Mouse (Mus musculus): ENCODE data around the gene Spock1. TPM values are rescaled to one million over a fixed set of nuclear protein-coding genes. Genes with fewer than 3 reads are reported as not detected.

Spock1 gene
- polyA plus RNA-seq, 1 experiment from 2014 or later = 12.0 TPM

- WGBS = 74% methylated on average over 9 of the region's 9 CpGs
- no peak overlapping the region for H3K27ac ChIP-seq
- no peak overlapping the region for H3K9ac ChIP-seq
- peaks cover 17% of the 10 kb centered on the region for H3K4me1 ChIP-seq
- H3K4me2 ChIP-seq = no peak overlapping the region
- ATAC-seq (ENCODE audit: insufficient number of reproducible peaks, insufficient read depth, low FRiP score, low TSS enrichment, low read depth) = no peak
- H3K9me3 ChIP-seq = no peaks in the 10 kb centered on the region
- H3K4me3 ChIP-seq = no peak overlapping the region
- H3K36me3 ChIP-seq = no peaks in the 10 kb centered on the region
- H3K27me3 ChIP-seq = peaks cover 31% of the 10 kb centered on the region
Measured at GRCm38 (mm10) chr13:57911171-57911570, 3.0 kb upstream of the Spock1 start.

- H3K9me3 ChIP-seq = no peaks in the 10 kb centered on the region
- no peak overlapping the region for H3K27ac ChIP-seq
- 1% methylated on average over 60 of the region's 60 CpGs for WGBS
- peak overlapping the region; percentile 45 for H3K4me3 ChIP-seq
- peaks cover 43% of the 10 kb centered on the region for H3K27me3 ChIP-seq
- peak overlapping the region; percentile 76 for H3K4me2 ChIP-seq
- H3K9ac ChIP-seq = peak overlapping the region; percentile 49
- ATAC-seq (ENCODE audit: insufficient number of reproducible peaks, insufficient read depth, low FRiP score, low TSS enrichment, low read depth) = no peak
- no peaks in the 10 kb centered on the region for H3K36me3 ChIP-seq
- H3K4me1 ChIP-seq = peaks cover 17% of the 10 kb centered on the region
Measured at GRCm38 (mm10) chr13:57907428-57908265, 485 bp downstream of the Spock1 start.

GRCm38 (mm10) chr13:57894597-57894996, 13.5 kb downstream of the Spock1 start:
- Histone ChIP-seq H3K9ac (no peak overlapping the region), H3K27ac (peak overlapping the region; percentile 48), H3K4me1 (peaks cover 42% of the 10 kb centered on the region), H3K36me3 (no peaks in the 10 kb centered on the region), H3K9me3 (0 out of 2 replicates have a peak, but pooled peaks cover 2% of the 10 kb centered on the region), H3K27me3 (no peaks in the 10 kb centered on the region; the same call in 1 of the 2 replicates), H3K4me3 (no peak overlapping the region), H3K4me2 (no peak overlapping the region; the same call in 1 of the 2 replicates)
- WGBS = 24% methylated on average over 8 of the region's 8 CpGs
- 0 out of 2 replicates have a peak, but pooled peaks have one; percentile 16 for ATAC-seq (ENCODE audit: insufficient number of reproducible peaks, insufficient read depth, low FRiP score, low TSS enrichment, low read depth)

GRCm38 (mm10) chr13:57889708-57890107, 18.4 kb downstream of the Spock1 start:
- whole genome bisulfite sequencing = 63% methylated on average over 9 of the region's 9 CpGs
- Histone ChIP-seq H3K4me3 (no peak overlapping the region), H3K4me1 (peaks cover 36% of the 10 kb centered on the region), H3K9ac (no peak overlapping the region), H3K9me3 (no peaks in the 10 kb centered on the region), H3K4me2 (no peak overlapping the region), H3K36me3 (no peaks in the 10 kb centered on the region), H3K27me3 (no peaks in the 10 kb centered on the region; the same call in 1 of the 2 replicates), H3K27ac (no peak overlapping the region)
- no peak for ATAC-seq (ENCODE audit: insufficient number of reproducible peaks, insufficient read depth, low FRiP score, low TSS enrichment, low read depth)

- H3K4me2 ChIP-seq = no peak overlapping the region
- H3K4me1 ChIP-seq = peaks cover 29% of the 10 kb centered on the region
- no peak for ATAC-seq (ENCODE audit: insufficient number of reproducible peaks, insufficient read depth, low FRiP score, low TSS enrichment, low read depth)
- H3K4me3 ChIP-seq = no peak overlapping the region
- no peaks in the 10 kb centered on the region for H3K36me3 ChIP-seq
- H3K27ac ChIP-seq = no peak overlapping the region
- 12% methylated on average over 5 of the region's 6 CpGs for WGBS
- no peak overlapping the region for H3K9ac ChIP-seq
- H3K9me3 ChIP-seq = no peaks in the 10 kb centered on the region
- no peaks in the 10 kb centered on the region; the same call in 1 of the 2 replicates for H3K27me3 ChIP-seq
Measured at GRCm38 (mm10) chr13:57889050-57889449, 19.1 kb downstream of the Spock1 start.

GRCm38 (mm10) chr13:57879817-57880216, 28.3 kb downstream of the Spock1 start:
- Histone ChIP-seq H3K4me1 (peaks cover 15% of the 10 kb centered on the region), H3K27me3 (peaks cover 17% of the 10 kb centered on the region), H3K36me3 (no peaks in the 10 kb centered on the region), H3K4me2 (no peak overlapping the region), H3K9me3 (no peaks in the 10 kb centered on the region), H3K27ac (no peak overlapping the region), H3K4me3 (no peak overlapping the region), H3K9ac (no peak overlapping the region)
- ATAC-seq (ENCODE audit: insufficient number of reproducible peaks, insufficient read depth, low FRiP score, low TSS enrichment, low read depth) = no peak
- WGBS = 49% methylated on average over 4 of the region's 4 CpGs

- no peaks in the 10 kb centered on the region for H3K9me3 ChIP-seq
- H3K4me2 ChIP-seq = no peak overlapping the region
- no peak overlapping the region for H3K9ac ChIP-seq
- no peaks in the 10 kb centered on the region for H3K36me3 ChIP-seq
- no peak for ATAC-seq (ENCODE audit: insufficient number of reproducible peaks, insufficient read depth, low FRiP score, low TSS enrichment, low read depth)
- 87% methylated on average over 11 of the region's 11 CpGs for WGBS
- H3K27ac ChIP-seq = no peak overlapping the region
- no peak overlapping the region for H3K4me3 ChIP-seq
- H3K4me1 ChIP-seq = peaks cover 15% of the 10 kb centered on the region
- H3K27me3 ChIP-seq = peaks cover 17% of the 10 kb centered on the region
Measured at GRCm38 (mm10) chr13:57878797-57879196, 29.3 kb downstream of the Spock1 start.

- 0 out of 2 replicates have a peak overlapping the region, but pooled peaks have one; percentile 3 for H3K4me2 ChIP-seq
- no peak for ATAC-seq (ENCODE audit: insufficient number of reproducible peaks, insufficient read depth, low FRiP score, low TSS enrichment, low read depth)
- H3K27me3 ChIP-seq = peaks cover 21% of the 10 kb centered on the region
- WGBS = 59% methylated on average over 10 of the region's 10 CpGs
- H3K36me3 ChIP-seq = no peaks in the 10 kb centered on the region
- no peak overlapping the region for H3K27ac ChIP-seq
- H3K9ac ChIP-seq = no peak overlapping the region
- H3K4me3 ChIP-seq = no peak overlapping the region
- no peaks in the 10 kb centered on the region for H3K9me3 ChIP-seq
- H3K4me1 ChIP-seq = peaks cover 15% of the 10 kb centered on the region
Measured at GRCm38 (mm10) chr13:57877782-57878181, 30.4 kb downstream of the Spock1 start.

GRCm38 (mm10) chr13:57876966-57877365, 31.2 kb downstream of the Spock1 start:
- WGBS = 76% methylated on average over 5 of the region's 5 CpGs
- Histone ChIP-seq H3K36me3 (no peaks in the 10 kb centered on the region), H3K4me2 (no peak overlapping the region), H3K4me1 (peaks cover 15% of the 10 kb centered on the region), H3K4me3 (no peak overlapping the region), H3K27me3 (peaks cover 23% of the 10 kb centered on the region), H3K9me3 (no peaks in the 10 kb centered on the region), H3K27ac (no peak overlapping the region), H3K9ac (no peak overlapping the region)
- no peak for ATAC-seq (ENCODE audit: insufficient number of reproducible peaks, insufficient read depth, low FRiP score, low TSS enrichment, low read depth)

- Histone ChIP-seq H3K4me3 (no peak overlapping the region), H3K4me2 (no peak overlapping the region), H3K9me3 (no peaks in the 10 kb centered on the region), H3K9ac (no peak overlapping the region), H3K4me1 (peaks cover 5% of the 10 kb centered on the region), H3K27ac (no peak overlapping the region), H3K27me3 (peaks cover 18% of the 10 kb centered on the region), H3K36me3 (no peaks in the 10 kb centered on the region)
- no peak for ATAC-seq (ENCODE audit: insufficient number of reproducible peaks, insufficient read depth, low FRiP score, low TSS enrichment, low read depth)
- 58% methylated on average over 4 of the region's 4 CpGs for WGBS
Measured at GRCm38 (mm10) chr13:57870058-57870457, 38.1 kb downstream of the Spock1 start.

- Histone ChIP-seq H3K4me2 (no peak overlapping the region), H3K9me3 (no peaks in the 10 kb centered on the region), H3K36me3 (no peaks in the 10 kb centered on the region), H3K27ac (no peak overlapping the region), H3K4me3 (no peak overlapping the region), H3K27me3 (peaks cover 12% of the 10 kb centered on the region), H3K9ac (no peak overlapping the region), H3K4me1 (peaks cover 11% of the 10 kb centered on the region)
- no peak for ATAC-seq (ENCODE audit: insufficient number of reproducible peaks, insufficient read depth, low FRiP score, low TSS enrichment, low read depth)
- 53% methylated on average over 7 of the region's 7 CpGs for WGBS
Measured at GRCm38 (mm10) chr13:57867586-57867985, 40.5 kb downstream of the Spock1 start.

- no peak overlapping the region for H3K9ac ChIP-seq
- 0 out of 2 replicates have a peak, but pooled peaks cover 2% of the 10 kb centered on the region for H3K27me3 ChIP-seq
- H3K36me3 ChIP-seq = no peaks in the 10 kb centered on the region
- H3K27ac ChIP-seq = no peak overlapping the region
- no peak for ATAC-seq (ENCODE audit: insufficient number of reproducible peaks, insufficient read depth, low FRiP score, low TSS enrichment, low read depth)
- no peak overlapping the region for H3K4me2 ChIP-seq
- 76% methylated on average over 4 of the region's 4 CpGs for WGBS
- no peak overlapping the region for H3K4me3 ChIP-seq
- H3K9me3 ChIP-seq = no peaks in the 10 kb centered on the region
- peaks cover 6% of the 10 kb centered on the region; the same call in 1 of the 2 replicates for H3K4me1 ChIP-seq
Measured at GRCm38 (mm10) chr13:57865029-57865428, 43.1 kb downstream of the Spock1 start.

Measured in embryonic facial prominence, embryonic 13.5 days (tissue).